In genomic region chr4:129385685-129386084, GRCm38 (mm10) we compare ENCODE assay signal across 22 mouse cellular contexts. TPM values are rescaled to one million over a fixed set of nuclear protein-coding genes. Genes with fewer than 3 reads are reported as not detected.
DNase-seq lines count a peak whose midpoint lies in the region; ATAC-seq and TF ChIP-seq lines count a peak whose summit lies in the region.
"Had no signal": no experiment of that assay in that cellular context is flagged by ENCODE, and none has a peak within 500 bp of the region (broad histone marks: within the 10 kb centered on the region; RNA-seq: fewer than 3 reads in every experiment).

No protein-coding gene starts in this region.

- 72% methylated on average over 11 of the region's 11 CpGs for WGBS in kidney, adult 2 months
- 77% methylated on average over 11 of the region's 11 CpGs for WGBS in liver, embryonic 13.5 days (ENCODE audit: insufficient replicate concordance)
- 85% methylated on average over 11 of the region's 11 CpGs for WGBS in kidney, embryonic 14.5 days

- H3K9me3 ChIP-seq in MEL (replicated peaks; ENCODE audit: insufficient read depth, low read length), result no peaks in the 10 kb centered on the region
- no peaks in the 10 kb centered on the region for H3K9me3 ChIP-seq in liver, embryonic 13.5 days (replicated peaks)
- H3K9me3 ChIP-seq in kidney, embryonic 14.5 days (ENCODE audit: control insufficient read depth, low read length), result no peaks in the 10 kb centered on the region
- H3K9me3 ChIP-seq: G1E; hindbrain, embryonic 10.5 days; limb, embryonic 15.5 days; stomach, embryonic 15.5 days had no signal

- no peak for TF ChIP-seq POLR2A in kidney, adult 2 months (IDR thresholded peaks at IDR 0.05; ENCODE audit: low read depth, low read length)
- TF ChIP-seq POLR2A in MEL (IDR thresholded peaks at IDR 0.05; ENCODE audit: control insufficient read depth in 1 of 2, insufficient read depth in 1 of 2, low read depth in 1 of 2, low read length in 2 of 2, poor library complexity in 1 of 2), result peak in 1 of 2 experiments; percentile 36; a peak in 2 of 4 replicates

- no peak for DNase-seq in kidney, adult 2 months
- DNase-seq in kidney, adult 18-20 months, result no peak
- peak; percentile 75 for DNase-seq in MEL (ENCODE audit: low read depth, low spot score)
- DNase-seq in liver, embryonic 13.5 days, result no peak
- DNase-seq in Muller cell, postnatal 12 days (ENCODE audit: inconsistent ontology term), result no peak
- DNase-seq: adrenal gland, postnatal 36 days; cerebellum, adult 2 months; gastrocnemius, postnatal 14 days; kidney, postnatal 14 days; right cerebral cortex, postnatal 25 days had no signal

- no peak for TF ChIP-seq CTCF in kidney, adult 2 months (conservative IDR thresholded peaks at IDR 0.05; ENCODE audit: insufficient read depth, insufficient read length, low read depth, low read length)
- no peak for TF ChIP-seq CTCF in MEL (IDR thresholded peaks at IDR 0.05 in 2 of 3, conservative IDR thresholded peaks at IDR 0.05 in 1 of 3; ENCODE audit: control insufficient read depth in 1 of 3, insufficient read depth in 1 of 3, low read depth in 2 of 3, low read length in 3 of 3, poor library complexity in 1 of 3, severe bottlenecking in 1 of 3)

- H3K9ac ChIP-seq in MEL (ENCODE audit: control insufficient read depth, low read depth, low read length, poor library complexity, severe bottlenecking), result peak overlapping the region; percentile 40
- H3K9ac ChIP-seq in liver, embryonic 13.5 days, result no peak overlapping the region
- no peak overlapping the region for H3K9ac ChIP-seq in kidney, embryonic 14.5 days (ENCODE audit: low read depth, low read length)
- H3K9ac ChIP-seq: limb, embryonic 15.5 days; stomach, embryonic 15.5 days had no signal

- no peaks in the 10 kb centered on the region for H3K27me3 ChIP-seq in kidney, adult 2 months (replicated peaks; ENCODE audit: control insufficient read depth, insufficient read depth, low read length)
- no peaks in the 10 kb centered on the region for H3K27me3 ChIP-seq in MEL (ENCODE audit: control insufficient read depth in 1 of 2, insufficient read depth in 2 of 2, low read length in 2 of 2)
- no peaks in the 10 kb centered on the region for H3K27me3 ChIP-seq in liver, embryonic 13.5 days
- no peaks in the 10 kb centered on the region for H3K27me3 ChIP-seq in kidney, embryonic 14.5 days (ENCODE audit: control insufficient read depth, insufficient read depth, low read length)
- H3K27me3 ChIP-seq: limb, embryonic 15.5 days; stomach, embryonic 15.5 days had no signal

- peak overlapping the region; percentile 11; the same call in 1 of the 2 replicates for H3K27ac ChIP-seq in kidney, adult 2 months (ENCODE audit: insufficient read depth, low read depth, low read length)
- H3K27ac ChIP-seq in MEL (ENCODE audit: control insufficient read depth, low read depth, low read length), result peak overlapping the region; percentile 39
- H3K27ac ChIP-seq in liver, embryonic 13.5 days, result peak overlapping the region; percentile 82; the same call in 1 of the 2 replicates
- H3K27ac ChIP-seq in kidney, embryonic 14.5 days (ENCODE audit: low read depth, low read length), result no peak overlapping the region
- H3K27ac ChIP-seq: embryonic facial prominence, embryonic 10.5 days; hindbrain, embryonic 10.5 days; hindbrain, postnatal 0 days; limb, embryonic 15.5 days had no signal

- no peaks in the 10 kb centered on the region for H3K36me3 ChIP-seq in kidney, adult 2 months (ENCODE audit: control insufficient read depth, insufficient read depth, low read length)
- peaks cover 0 to 7% of the 10 kb centered on the region in 2 experiments; a peak in 2 of 4 replicates for H3K36me3 ChIP-seq in MEL (ENCODE audit: control insufficient read depth in 1 of 2, insufficient read depth in 2 of 2, low read length in 2 of 2)
- no peaks in the 10 kb centered on the region for H3K36me3 ChIP-seq in liver, embryonic 13.5 days
- H3K36me3 ChIP-seq in kidney, embryonic 14.5 days (ENCODE audit: control insufficient read depth, insufficient read depth, low read length), result no peaks in the 10 kb centered on the region
- H3K36me3 ChIP-seq: embryonic facial prominence, embryonic 10.5 days; G1E; hindbrain, embryonic 10.5 days; limb, embryonic 15.5 days; stomach, embryonic 15.5 days had no signal

- H3K4me2 ChIP-seq in liver, embryonic 13.5 days, result 0 out of 2 replicates have a peak overlapping the region, but pooled peaks have one; percentile 1
- H3K4me2 ChIP-seq in kidney, embryonic 14.5 days (replicated peaks; ENCODE audit: low read depth, low read length), result no peak overlapping the region
- H3K4me2 ChIP-seq: limb, embryonic 15.5 days; stomach, embryonic 15.5 days had no signal

- H3K4me1 ChIP-seq in kidney, adult 2 months (ENCODE audit: control insufficient read depth, insufficient read depth, low read length), result no peaks in the 10 kb centered on the region
- peaks cover 0 to 17% of the 10 kb centered on the region in 2 experiments; a peak in 3 of 4 replicates for H3K4me1 ChIP-seq in MEL (ENCODE audit: control insufficient read depth in 1 of 2, insufficient read depth in 2 of 2, low read length in 2 of 2)
- H3K4me1 ChIP-seq in liver, embryonic 13.5 days (replicated peaks), result peaks cover 39% of the 10 kb centered on the region
- 0 out of 2 replicates have a peak, but pooled peaks cover 5% of the 10 kb centered on the region for H3K4me1 ChIP-seq in kidney, embryonic 14.5 days (ENCODE audit: control insufficient read depth, insufficient read depth, low read length)
- H3K4me1 ChIP-seq: embryonic facial prominence, embryonic 10.5 days; limb, embryonic 15.5 days had no signal

- no peak overlapping the region for H3K4me3 ChIP-seq in kidney, adult 2 months (ENCODE audit: insufficient read depth, low read depth, low read length)
- H3K4me3 ChIP-seq in MEL (ENCODE audit: control insufficient read depth in 1 of 2, insufficient read depth in 1 of 2, low read depth in 2 of 2, low read length in 2 of 2), result peak overlapping the region; percentile 56 to 64
- no peak overlapping the region for H3K4me3 ChIP-seq in liver, embryonic 13.5 days (replicated peaks)
- H3K4me3 ChIP-seq in kidney, embryonic 14.5 days (ENCODE audit: low read length), result no peak overlapping the region
- H3K4me3 ChIP-seq: embryonic facial prominence, embryonic 10.5 days; hindbrain, embryonic 10.5 days; limb, embryonic 15.5 days; stomach, embryonic 15.5 days had no signal

- TF ChIP-seq RAD21 in MEL (IDR thresholded peaks at IDR 0.05; ENCODE audit: low read depth, low read length), result no peak

- H3K79me2 ChIP-seq in MEL (ENCODE audit: control insufficient read depth, insufficient read depth, low read length, poor library complexity), result no peaks in the 10 kb centered on the region

- no peak for ATAC-seq in liver, embryonic 13.5 days (ENCODE audit: low read depth)
- ATAC-seq in monocyte, adult 5-6 weeks (replicated peaks; ENCODE audit: insufficient number of reproducible peaks, low FRiP score, low TSS enrichment, poor library complexity, severe bottlenecking), result 0 out of 2 replicates have a peak, but pooled peaks have one; percentile 31
- ATAC-seq in kidney, embryonic 14.5 days (ENCODE audit: low FRiP score, low TSS enrichment), result no peak
- ATAC-seq: CD4-positive, CD25-positive, alpha-beta regulatory T cell, adult 4 months; hindbrain, postnatal 0 days; intestine, postnatal 0 days; midbrain, embryonic 16.5 days had no signal

- TF ChIP-seq EP300 in MEL (IDR thresholded peaks at IDR 0.05; ENCODE audit: low read depth in 1 of 2, low read length in 2 of 2), result no peak

TF ChIP-seq in MEL, 35 proteins besides CTCF, POLR2A, EP300 and RAD21 (continues in another document):
- TF ChIP-seq ZNF384 (IDR thresholded peaks at IDR 0.05; ENCODE audit: low read depth, low read length) (no peak), HCFC1 (IDR thresholded peaks at IDR 0.05; ENCODE audit: low read depth, low read length) (no peak), TBP (IDR thresholded peaks at IDR 0.05; ENCODE audit: low read depth, low read length) (0 out of 2 replicates have a peak, but pooled peaks have one; percentile 21), JUND (IDR thresholded peaks at IDR 0.05; ENCODE audit: low read depth, low read length) (no peak), ELF1 (IDR thresholded peaks at IDR 0.05; ENCODE audit: low read depth, low read length) (peak; percentile 69; the same call in 1 of the 2 replicates)

RNA-seq across cellular contexts. Expression of gene Zbtb8a, which starts 7.8 kb away (rescaled TPM):
- polyA plus RNA-seq in kidney, adult 2 months (2012; rRNA removed), result 4.9 and 5.4 TPM in 2 replicates
- total RNA-seq in MEL (2012; rRNA removed), result 0.85 and 0.89 TPM in 2 replicates
- polyA plus RNA-seq in MEL (2012; ENCODE audit: insufficient read depth in 1 of 2, insufficient read length in 2 of 2, low read depth in 1 of 2, low replicate concordance in 2 of 2, missing spikeins in 1 of 2), result 1 to 10 TPM in 1 of 2 experiments, not detected in 1; 1.6 TPM
- 2.4 and 2.7 TPM in 2 replicates for polyA plus RNA-seq in liver, embryonic 13.5 days (2015; fragmentation: Nextera tagmentation; extraction: Ambion mirVana)
- total RNA-seq in monocyte, adult 5-6 weeks (2017), result 1.7 to 7.3 TPM (median 4.5 TPM) in 3 replicates
- polyA plus RNA-seq in kidney, embryonic 14.5 days (2014; fragmentation: Nextera tagmentation; extraction: Ambion mirVana), result 7.9 and 13.3 TPM in 2 replicates

RNA-seq across cellular contexts. Expression of gene Zbtb8os, which starts 50.2 kb away (rescaled TPM):
- 21.6 and 32.1 TPM in 2 replicates for polyA plus RNA-seq in kidney, adult 2 months (2012; rRNA removed)
- 16.7 and 21.7 TPM in 2 replicates for total RNA-seq in MEL (2012; rRNA removed)
- polyA plus RNA-seq in MEL (2012; ENCODE audit: insufficient read depth in 1 of 2, insufficient read length in 2 of 2, low read depth in 1 of 2, low replicate concordance in 2 of 2, missing spikeins in 1 of 2), result 10 to 100 TPM in 1 of 2 experiments, not detected in 1; 22.6 TPM
- polyA plus RNA-seq in liver, embryonic 13.5 days (2015; fragmentation: Nextera tagmentation; extraction: Ambion mirVana), result 30.4 and 34.6 TPM in 2 replicates
- total RNA-seq in monocyte, adult 5-6 weeks (2017), result 58.5 to 68.8 TPM (median 66.8 TPM) in 3 replicates
- polyA plus RNA-seq in kidney, embryonic 14.5 days (2014; fragmentation: Nextera tagmentation; extraction: Ambion mirVana), result 50.2 and 70.1 TPM in 2 replicates

RNA-seq across cellular contexts. Expression of gene Rbbp4, which starts 50.5 kb away (rescaled TPM):
- 30.8 and 36.7 TPM in 2 replicates for polyA plus RNA-seq in kidney, adult 2 months (2012; rRNA removed)
- 50.9 and 53.9 TPM in 2 replicates for total RNA-seq in MEL (2012; rRNA removed)
- polyA plus RNA-seq in MEL (2012; ENCODE audit: insufficient read depth in 1 of 2, insufficient read length in 2 of 2, low read depth in 1 of 2, low replicate concordance in 2 of 2, missing spikeins in 1 of 2), result 100 to 1,000 TPM in 1 of 2 experiments, not detected in 1; 127 TPM
- polyA plus RNA-seq in liver, embryonic 13.5 days (2015; fragmentation: Nextera tagmentation; extraction: Ambion mirVana), result 290 and 339 TPM in 2 replicates
- 82.3 to 106 TPM (median 84.6 TPM) in 3 replicates for total RNA-seq in monocyte, adult 5-6 weeks (2017)
- polyA plus RNA-seq in kidney, embryonic 14.5 days (2014; fragmentation: Nextera tagmentation; extraction: Ambion mirVana), result 421 and 437 TPM in 2 replicates

RNA-seq across cellular contexts. Expression of gene Zbtb8b, which starts 55.0 kb away (rescaled TPM):
- polyA plus RNA-seq in kidney, adult 2 months (2012; rRNA removed), result 0.58 and 0.64 TPM in 2 replicates
- total RNA-seq in MEL (2012; rRNA removed), result 0.08 and 0.16 TPM in 2 replicates
- polyA plus RNA-seq in MEL (2012; ENCODE audit: insufficient read depth in 1 of 2, insufficient read length in 2 of 2, low read depth in 1 of 2, low replicate concordance in 2 of 2, missing spikeins in 1 of 2), result under 1 TPM in 1 of 2 experiments, not detected in 1; 0.29 TPM
- polyA plus RNA-seq in liver, embryonic 13.5 days (2015; fragmentation: Nextera tagmentation; extraction: Ambion mirVana), result 0.96 and 1.6 TPM in 2 replicates
- total RNA-seq in monocyte, adult 5-6 weeks (2017), result not detected in 3 replicates
- 2.3 and 3.1 TPM in 2 replicates for polyA plus RNA-seq in kidney, embryonic 14.5 days (2014; fragmentation: Nextera tagmentation; extraction: Ambion mirVana)
- total RNA-seq: gastrocnemius, postnatal 14 days; neutrophil, adult 5-6 weeks had no signal
- polyA plus RNA-seq: CD4-positive, CD25-positive, alpha-beta regulatory T cell, adult 4 months; G1E had no signal

Comparison
In these comparisons a context has a peak if more than half of its experiments do, and no peak if none do; other contexts are left out.
1. H3K4me3 ChIP-seq: peak in MEL (2 of 2); none in kidney, adult 2 months (single experiment), liver, embryonic 13.5 days (single experiment) and kidney, embryonic 14.5 days (single experiment).